Mouse (Mus musculus) heart, embryonic 14.5 days (tissue): Measurements from ENCODE around the gene Cdt1. TPM values are rescaled to one million over a fixed set of nuclear protein-coding genes. Genes with fewer than 3 reads are reported as not detected.
A peak's percentile ranks its signal among the peaks of the same experiment; 100 is the strongest.

Experiments used
- ATAC-seq: fragments of 200-750 bp; cut with Nextera tagmentation; 2 replicates; pipeline ENCODE4 v1.8.0; 2017; ENCODE audit warnings: low read depth, moderate TSS enrichment; ENCODE audit not compliant: insufficient number of reproducible peaks, insufficient read depth, low FRiP score
- H3K27ac ChIP-seq, 2 experiments: fragments of 200-500 bp in 1 of 2; fragments of 300-500 bp in 1 of 2; sonication (generic) in 1 of 2; replicated peaks in 1 of 2; 2 replicates each; pipeline ENCODE4 v1.5.1; 2012 to 2014; ENCODE audit warnings: low read depth in 2 of 2, low read length in 2 of 2, control low read depth in 1 of 2, mild to moderate bottlenecking in 1 of 2, mixed read lengths in 1 of 2; ENCODE audit not compliant: control insufficient read depth in 1 of 2, insufficient read depth in 1 of 2
- H3K27me3 ChIP-seq: fragments of 300-500 bp; sonication (generic); 2 replicates; pipeline ENCODE4 v1.6.1; 2014; ENCODE audit warnings: mild to moderate bottlenecking, low read length, control low read depth; ENCODE audit not compliant: control insufficient read depth, insufficient read depth
- H3K36me3 ChIP-seq: fragments of 300-500 bp; sonication (generic); 2 replicates; pipeline ENCODE4 v1.6.1; 2014; ENCODE audit warnings: mild to moderate bottlenecking, control low read depth, low read length, mixed read lengths; ENCODE audit not compliant: control insufficient read depth, insufficient read depth
- H3K4me1 ChIP-seq, 2 experiments: fragments of 200-500 bp in 1 of 2; fragments of 300-500 bp in 1 of 2; sonication (generic) in 1 of 2; 2 replicates each; pipeline ENCODE4 v1.6.1; 2012 to 2014; ENCODE audit warnings: low read length in 2 of 2, control low read depth in 1 of 2, mixed read lengths in 1 of 2; ENCODE audit not compliant: control insufficient read depth in 2 of 2, insufficient read depth in 2 of 2
- H3K4me2 ChIP-seq: fragments of 300-500 bp; sonication (generic); 2 replicates; pipeline ENCODE4 v1.6.1; 2014; ENCODE audit warnings: mild to moderate bottlenecking, low read length
- H3K4me3 ChIP-seq, 2 experiments: fragments of 200-500 bp in 1 of 2; fragments of 300-500 bp in 1 of 2; sonication (generic) in 1 of 2; 2 replicates each; pipeline ENCODE4 v1.5.1; 2012 to 2014; ENCODE audit warnings: low read length in 2 of 2, mild to moderate bottlenecking in 2 of 2, control low read depth in 1 of 2, low read depth in 1 of 2, moderate library complexity in 1 of 2; ENCODE audit not compliant: control insufficient read depth in 1 of 2, insufficient read depth in 1 of 2
- H3K9ac ChIP-seq: fragments of 300-500 bp; sonication (generic); 2 replicates; pipeline ENCODE4 v1.6.1; 2014; ENCODE audit warnings: mild to moderate bottlenecking, low read length
- H3K9me3 ChIP-seq: fragments of 300-500 bp; sonication (generic); 2 replicates; pipeline ENCODE4 v1.6.1; 2016; ENCODE audit warnings: low read length, control low read depth; ENCODE audit not compliant: control insufficient read depth
- WGBS: fragments of 180-500 bp; shearing (Covaris S2); extraction: QIAGEN DNeasy Blood & Tissue Kit; methylation state at CpG from one replicate; pipeline ENCODE4 v1.1.7; 2014; 5-methylcytosine and 5-hydroxymethylcytosine counted together
- polyA plus RNA-seq: library from polyadenylated mRNA; unstranded; fragments of >200 nt; fragmentation: Nextera tagmentation; extraction: Ambion mirVana; gene quantifications from 2 replicates; pipeline ENCODE4 v1.2.1, GENCODE M21; 2014

Cdt1 gene
- polyA plus RNA-seq, 1 experiment from 2014 or later = 23.2 TPM

DNA sequence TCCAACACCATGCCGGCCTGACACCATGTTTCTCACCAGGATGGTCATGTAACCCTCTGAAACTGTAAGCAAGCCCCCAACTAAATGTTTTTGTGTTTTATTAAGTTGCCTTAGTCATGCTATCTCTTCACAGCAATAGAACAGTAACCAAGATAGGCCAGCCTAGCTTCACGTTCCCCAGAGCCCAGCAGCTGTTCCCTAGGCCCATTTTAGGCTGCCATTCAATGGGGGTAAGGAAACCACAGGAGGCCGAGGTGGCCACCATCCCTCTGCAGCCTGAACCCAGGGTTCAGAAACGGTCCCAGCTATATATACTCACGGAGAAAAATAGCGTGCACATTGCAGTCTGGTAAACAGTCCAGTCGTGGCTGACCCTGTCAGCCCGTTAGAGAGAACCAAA is 23.7 kb upstream of the Cdt1 start:
- no peaks in the 10 kb centered on the region for H3K9me3 ChIP-seq
- 86% methylated on average over 8 of the region's 8 CpGs for WGBS
- no peak overlapping the region for H3K9ac ChIP-seq
- H3K36me3 ChIP-seq = 0 out of 2 replicates have a peak, but pooled peaks cover 2% of the 10 kb centered on the region
- H3K27me3 ChIP-seq = no peaks in the 10 kb centered on the region
- H3K27ac ChIP-seq = no peak overlapping the region
- no peak overlapping the region for H3K4me2 ChIP-seq
- H3K4me1 ChIP-seq = peaks cover 28 to 34% of the 10 kb centered on the region in 2 experiments
- H3K4me3 ChIP-seq = no peak overlapping the region
- no peak for ATAC-seq

GRCm38 (mm10) chr8:122546066-122546755 is 21.6 kb upstream of the Cdt1 start:
- H3K4me2 ChIP-seq = peak overlapping the region; percentile 92
- no peak; the same call in 1 of the 2 replicates for ATAC-seq
- peaks cover 32 to 44% of the 10 kb centered on the region in 2 experiments for H3K4me1 ChIP-seq
- peak overlapping the region; percentile 47; the same call in 1 of the 2 replicates for H3K9ac ChIP-seq
- WGBS = 40% methylated on average over 7 of the region's 7 CpGs
- H3K27me3 ChIP-seq = no peaks in the 10 kb centered on the region
- H3K36me3 ChIP-seq = no peaks in the 10 kb centered on the region
- no peaks in the 10 kb centered on the region for H3K9me3 ChIP-seq
- peak overlapping the region in 1 of 2 experiments; percentile 68; a peak in 2 of 4 replicates for H3K27ac ChIP-seq
- no peak overlapping the region for H3K4me3 ChIP-seq

DNA sequence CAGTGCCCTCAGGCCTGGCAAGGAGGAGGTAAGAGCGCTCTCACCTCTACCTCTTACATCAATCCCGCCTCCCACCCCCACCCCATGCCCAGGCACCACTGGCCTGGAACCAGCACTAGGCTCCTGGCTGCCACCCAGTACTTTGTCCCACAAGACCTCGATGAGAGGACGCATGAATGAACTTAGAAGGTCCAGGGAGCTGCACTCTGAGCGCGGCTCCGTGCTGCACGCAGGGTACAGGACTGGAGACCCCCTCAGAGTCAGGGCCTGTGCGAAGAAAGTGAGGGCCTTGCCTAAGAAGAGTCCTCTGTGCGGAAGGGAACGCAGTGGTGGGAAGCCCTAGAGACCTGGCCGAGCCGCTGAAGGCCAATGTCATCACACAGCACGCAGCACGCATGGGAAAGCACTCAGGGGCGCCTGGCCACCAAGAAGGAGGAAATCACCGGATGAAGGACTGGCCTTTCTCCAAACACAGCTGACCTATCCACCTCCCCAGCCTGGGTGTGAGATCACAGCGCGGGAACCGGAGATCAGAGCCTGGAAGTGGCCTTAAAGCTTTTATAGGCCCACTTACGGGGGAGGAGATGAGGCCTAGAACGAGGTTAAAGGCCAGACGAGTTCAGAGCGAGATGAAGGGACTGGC is 20.9 kb upstream of the Cdt1 start:
- Histone ChIP-seq H3K9ac (peak overlapping the region; percentile 47; the same call in 1 of the 2 replicates), H3K27me3 (no peaks in the 10 kb centered on the region), H3K4me1 (peaks cover 32 to 46% of the 10 kb centered on the region in 2 experiments), H3K9me3 (no peaks in the 10 kb centered on the region), H3K4me3 (0 out of 4 replicates have a peak overlapping the region, but pooled peaks of 1 of the 2 experiments have one; percentile 1), H3K4me2 (peak overlapping the region; percentile 92), H3K27ac (peak overlapping the region; percentile 68 to 69), H3K36me3 (no peaks in the 10 kb centered on the region)
- 47% methylated on average over 24 of the region's 24 CpGs for WGBS
- ATAC-seq = no peak

DNA sequence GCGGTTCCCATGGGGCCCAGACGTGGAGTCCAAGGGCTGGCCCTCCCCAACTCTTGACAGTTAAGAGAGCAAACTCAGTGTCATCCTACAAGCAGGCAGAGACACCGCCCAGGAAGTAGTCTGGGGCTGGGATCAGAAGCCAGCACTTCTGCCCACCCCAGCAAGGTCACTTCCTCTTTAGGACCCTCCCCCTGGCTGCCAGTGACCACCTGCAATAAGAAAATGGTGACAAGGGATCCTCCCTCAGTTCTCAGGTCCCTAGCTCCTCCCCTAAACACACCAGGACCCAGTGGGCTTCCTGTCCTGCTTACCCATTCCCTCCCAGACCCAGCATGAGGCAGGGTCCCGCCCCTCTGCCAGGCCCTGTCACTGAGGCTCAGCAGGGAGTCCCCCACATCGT is 20.0 kb upstream of the Cdt1 start:
- H3K9ac ChIP-seq = peak overlapping the region; percentile 47; the same call in 1 of the 2 replicates
- H3K27me3 ChIP-seq = no peaks in the 10 kb centered on the region
- H3K36me3 ChIP-seq = no peaks in the 10 kb centered on the region
- no peak for ATAC-seq
- H3K4me1 ChIP-seq = peaks cover 32 to 46% of the 10 kb centered on the region in 2 experiments
- no peaks in the 10 kb centered on the region for H3K9me3 ChIP-seq
- H3K27ac ChIP-seq = peak overlapping the region; percentile 25 to 68
- H3K4me3 ChIP-seq = no peak overlapping the region
- peak overlapping the region; percentile 92 for H3K4me2 ChIP-seq
- WGBS = 29% methylated on average over 5 of the region's 5 CpGs

- H3K4me3 ChIP-seq = no peak overlapping the region
These were observed 19.5 kb upstream of the Cdt1 start for GRCm38 (mm10) chr8:122548331-122548730.

GRCm38 (mm10) chr8:122548891-122549439 is 18.9 kb upstream of the Cdt1 start:
- Histone ChIP-seq H3K36me3 (no peaks in the 10 kb centered on the region), H3K9ac (peak overlapping the region; percentile 91; the same call in 1 of the 2 replicates), H3K27me3 (no peaks in the 10 kb centered on the region), H3K4me2 (peak overlapping the region; percentile 92), H3K27ac (peak overlapping the region in 1 of 2 experiments; percentile 33; a peak in 1 of 4 replicates), H3K4me3 (peak overlapping the region; percentile 4 to 77; a peak in 2 of 4 replicates), H3K9me3 (no peaks in the 10 kb centered on the region), H3K4me1 (peaks cover 32 to 46% of the 10 kb centered on the region in 2 experiments)
- no peak for ATAC-seq
- 45% methylated on average over 3 of the region's 3 CpGs for WGBS

More at GRCm38 (mm10) chr8:122548331-122548730, 19.5 kb upstream of the Cdt1 start:
- H3K9me3 ChIP-seq = no peaks in the 10 kb centered on the region
- H3K27me3 ChIP-seq = no peaks in the 10 kb centered on the region
- H3K36me3 ChIP-seq = no peaks in the 10 kb centered on the region
- ATAC-seq = no peak
- peaks cover 32 to 46% of the 10 kb centered on the region in 2 experiments for H3K4me1 ChIP-seq
- peak overlapping the region; percentile 25 to 68; a peak in 2 of 4 replicates for H3K27ac ChIP-seq
- H3K4me2 ChIP-seq = peak overlapping the region; percentile 92
- 66% methylated on average over 13 of the region's 13 CpGs for WGBS
- H3K9ac ChIP-seq = no peak overlapping the region; the same call in 1 of the 2 replicates

DNA sequence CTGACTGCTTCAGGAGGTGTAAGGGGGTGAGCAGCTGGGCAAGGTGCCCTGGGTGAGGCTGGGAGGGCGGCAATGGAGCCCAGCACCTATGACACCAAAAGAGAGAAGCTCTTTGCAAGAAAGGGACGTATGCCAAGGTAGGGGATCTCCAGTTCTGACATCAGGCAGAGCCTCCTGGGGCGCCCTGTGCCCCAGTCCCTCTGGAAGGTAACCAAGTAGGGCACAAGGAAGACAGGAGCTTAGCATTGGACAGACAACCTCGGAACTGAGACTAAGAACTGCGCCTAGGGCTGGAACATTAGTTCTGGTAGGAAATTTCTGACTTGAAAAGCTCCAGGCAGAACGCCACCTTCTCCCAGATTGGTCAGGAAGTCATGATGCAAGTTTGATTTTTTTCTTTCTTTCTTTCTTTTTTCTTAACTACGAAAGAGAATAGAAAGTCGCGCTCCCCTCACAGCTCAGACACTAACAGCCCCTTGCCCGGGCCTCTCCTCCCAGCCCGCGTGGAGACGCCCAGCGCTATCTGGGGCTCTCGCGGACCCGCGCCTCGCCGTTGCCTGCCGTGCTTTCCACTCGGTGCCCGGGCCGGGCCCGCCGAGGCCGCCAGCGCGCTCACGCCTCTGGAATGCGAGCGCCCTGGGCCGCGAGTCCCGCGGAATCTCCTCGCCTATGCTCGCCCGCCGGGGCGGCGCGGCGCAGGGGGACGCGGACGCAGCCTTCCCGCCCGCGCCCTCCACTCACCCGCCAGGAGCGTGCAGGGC is 17.4 kb upstream of the Cdt1 start:
- ATAC-seq = peak; percentile 33
- Histone ChIP-seq H3K27me3 (no peaks in the 10 kb centered on the region), H3K36me3 (no peaks in the 10 kb centered on the region), H3K27ac (peak overlapping the region; percentile 58 to 86), H3K4me3 (peak overlapping the region; percentile 67 to 77), H3K4me2 (peak overlapping the region; percentile 92), H3K9ac (peak overlapping the region; percentile 91), H3K4me1 (peaks cover 32 to 40% of the 10 kb centered on the region in 2 experiments), H3K9me3 (no peaks in the 10 kb centered on the region)
- WGBS = 4% methylated on average over 47 of the region's 52 CpGs
